Mouse (Mus musculus) heart, adult 9 months (tissue): ENCODE results near the gene AW822073.

Experiments used
- DNase-seq, 2 experiments: peaks; one replicate each; pipeline ENCODE4 v3.0.0; 2022; ENCODE audit warnings: low spot score in 2 of 2

The AW822073 gene

GRCm38 (mm10) chr10:58221571-58221970 is 3.2 kb downstream of the AW822073 start:
- peak in 1 of 2 experiments; percentile 69 for DNase-seq

GRCm38 (mm10) chr10:58220726-58221125 is 4.0 kb downstream of the AW822073 start:
- DNase-seq = no peak

GRCm38 (mm10) chr10:58217366-58217765 is 7.4 kb downstream of the AW822073 start:
- DNase-seq = no peak

GRCm38 (mm10) chr10:58215353-58215752 is 9.4 kb downstream of the AW822073 start:
- DNase-seq = no peak

- DNase-seq = no peak
These were observed 9.8 kb downstream of the AW822073 start for GRCm38 (mm10) chr10:58214934-58215333.

- no peak for DNase-seq
These were observed 10.2 kb downstream of the AW822073 start for GRCm38 (mm10) chr10:58214497-58214896.

- DNase-seq = no peak
These were observed 12.5 kb downstream of the AW822073 start for GRCm38 (mm10) chr10:58212230-58212629.

- no peak for DNase-seq
These were observed 13.5 kb downstream of the AW822073 start for GRCm38 (mm10) chr10:58211213-58211612.

- no peak for DNase-seq
These were observed 14.2 kb downstream of the AW822073 start for GRCm38 (mm10) chr10:58210514-58210913.

GRCm38 (mm10) chr10:58209710-58210467 is 14.8 kb downstream of the AW822073 start:
- DNase-seq = no peak

- no peak for DNase-seq
These were observed 17.9 kb downstream of the AW822073 start for GRCm38 (mm10) chr10:58206639-58207404.

- no peak for DNase-seq
These were observed 18.7 kb downstream of the AW822073 start for GRCm38 (mm10) chr10:58205986-58206385.
